Mouse (Mus musculus) thymus, adult 2 months (tissue): ENCODE data around the gene Fndc3b. TPM values are rescaled to one million over a fixed set of nuclear protein-coding genes. Genes with fewer than 3 reads are reported as not detected.

Source experiments
- DNase-seq: peaks from one replicate; pipeline ENCODE4 v3.0.0; 2021
- H3K27ac ChIP-seq: fragments of 200-500 bp; 2 replicates; pipeline ENCODE4 v1.5.1; 2012; ENCODE audit warnings: low read length, control low read depth; ENCODE audit not compliant: control insufficient read depth, insufficient read depth
- H3K27me3 ChIP-seq: fragments of 200-500 bp; 2 replicates; pipeline ENCODE4 v1.6.1; 2012; ENCODE audit warnings: mild to moderate bottlenecking, low read length, moderate library complexity, mixed read lengths; ENCODE audit not compliant: control insufficient read depth, insufficient read depth
- H3K36me3 ChIP-seq: fragments of 200-500 bp; 2 replicates; pipeline ENCODE4 v1.6.1; 2012; ENCODE audit warnings: mild to moderate bottlenecking, low read length, moderate library complexity; ENCODE audit not compliant: control insufficient read depth, insufficient read depth
- H3K4me1 ChIP-seq: fragments of 200-500 bp; replicated peaks from 2 replicates; pipeline ENCODE4 v1.6.1; 2012; ENCODE audit warnings: low read length; ENCODE audit not compliant: control insufficient read depth, insufficient read depth
- H3K4me3 ChIP-seq: fragments of 200-500 bp; 2 replicates; pipeline ENCODE4 v1.5.1; 2012; ENCODE audit warnings: mild to moderate bottlenecking, low read length, control low read depth, moderate library complexity; ENCODE audit not compliant: control insufficient read depth, insufficient read depth
- CTCF ChIP-seq: fragments of 200-500 bp; IDR thresholded peaks from 2 replicates; pipeline ENCODE4 v1.5.1; 2012; ENCODE audit warnings: mild to moderate bottlenecking, control low read depth, low read length, moderate library complexity, borderline replicate concordance; ENCODE audit not compliant: control insufficient read depth, poor library complexity, insufficient read depth; ENCODE audit errors: extremely low read depth
- POLR2A ChIP-seq: fragments of 200-500 bp; IDR thresholded peaks from 2 replicates; pipeline ENCODE4 v1.6.1; 2012; ENCODE audit warnings: mild to moderate bottlenecking, low read length, control low read depth, moderate library complexity; ENCODE audit not compliant: control insufficient read depth, poor library complexity, insufficient read depth; ENCODE audit errors: extremely low read depth
- WGBS: fragments of 180-500 bp; shearing (Covaris S2); methylation state at CpG from one replicate; pipeline ENCODE4 v1.1.7; 2018; 5-methylcytosine and 5-hydroxymethylcytosine counted together
- polyA plus RNA-seq: library from polyadenylated mRNA; depleted of rRNA; stranded (reverse); fragments of >200 nt; gene quantifications from 2 replicates; pipeline ENCODE4 v1.2.3, GENCODE M21; 2012

Gene Fndc3b
- polyA plus RNA-seq, 1 experiment = 4.7 TPM

- Histone ChIP-seq H3K4me1 (no peaks in the 10 kb centered on the region), H3K27me3 (no peaks in the 10 kb centered on the region), H3K27ac (no peak overlapping the region), H3K4me3 (no peak overlapping the region), H3K36me3 (no peaks in the 10 kb centered on the region)
- no peak for DNase-seq
- WGBS = 95% methylated on average over 11 of the region's 11 CpGs
- TF ChIP-seq CTCF = no peak
- TF ChIP-seq POLR2A = no peak
Observed at GRCm38 (mm10) chr3:27588604-27589003, 122.5 kb downstream of the Fndc3b start.

GRCm38 (mm10) chr3:27584607-27585605 lies 126.2 kb downstream of the Fndc3b start:
- 74% methylated on average over 11 of the region's 11 CpGs for WGBS
- Histone ChIP-seq H3K4me3 (no peak overlapping the region), H3K27ac (no peak overlapping the region), H3K4me1 (no peaks in the 10 kb centered on the region), H3K27me3 (no peaks in the 10 kb centered on the region), H3K36me3 (no peaks in the 10 kb centered on the region)
- no peak for DNase-seq
- TF ChIP-seq CTCF = no peak
- no peak for TF ChIP-seq POLR2A

GRCm38 (mm10) chr3:27581931-27582840 lies 128.9 kb downstream of the Fndc3b start:
- no peaks in the 10 kb centered on the region for H3K4me1 ChIP-seq
- H3K27ac ChIP-seq = no peak overlapping the region
- 92% methylated on average over 6 of the region's 6 CpGs for WGBS
- no peak for DNase-seq
- TF ChIP-seq POLR2A = no peak
- TF ChIP-seq CTCF = no peak
- no peak overlapping the region for H3K4me3 ChIP-seq
- no peaks in the 10 kb centered on the region for H3K27me3 ChIP-seq
- no peaks in the 10 kb centered on the region for H3K36me3 ChIP-seq

DNA sequence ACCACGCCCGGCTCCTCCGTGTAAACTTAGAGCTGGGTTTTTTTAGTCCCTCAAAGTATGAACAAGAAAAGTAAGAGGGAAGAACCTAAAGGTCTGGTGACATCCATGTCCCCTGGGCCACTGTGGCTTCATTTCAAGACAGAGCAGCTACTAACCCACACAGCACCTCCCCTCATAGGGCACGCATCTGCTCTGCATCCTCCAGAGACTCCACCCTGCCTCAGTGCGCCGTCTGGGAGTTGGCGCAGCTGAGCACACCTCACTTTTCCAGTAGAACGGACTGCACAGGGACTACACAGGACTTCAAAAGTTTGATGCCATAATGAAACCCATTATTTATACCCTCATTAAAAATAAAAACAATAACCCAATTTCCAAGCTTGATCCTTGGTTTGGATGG lies 130.2 kb downstream of the Fndc3b start:
- Histone ChIP-seq H3K4me1 (no peaks in the 10 kb centered on the region), H3K36me3 (no peaks in the 10 kb centered on the region), H3K27ac (no peak overlapping the region), H3K4me3 (no peak overlapping the region), H3K27me3 (no peaks in the 10 kb centered on the region)
- 96% methylated on average over 8 of the region's 8 CpGs for WGBS
- no peak for TF ChIP-seq CTCF
- no peak for TF ChIP-seq POLR2A
- DNase-seq = no peak

DNA sequence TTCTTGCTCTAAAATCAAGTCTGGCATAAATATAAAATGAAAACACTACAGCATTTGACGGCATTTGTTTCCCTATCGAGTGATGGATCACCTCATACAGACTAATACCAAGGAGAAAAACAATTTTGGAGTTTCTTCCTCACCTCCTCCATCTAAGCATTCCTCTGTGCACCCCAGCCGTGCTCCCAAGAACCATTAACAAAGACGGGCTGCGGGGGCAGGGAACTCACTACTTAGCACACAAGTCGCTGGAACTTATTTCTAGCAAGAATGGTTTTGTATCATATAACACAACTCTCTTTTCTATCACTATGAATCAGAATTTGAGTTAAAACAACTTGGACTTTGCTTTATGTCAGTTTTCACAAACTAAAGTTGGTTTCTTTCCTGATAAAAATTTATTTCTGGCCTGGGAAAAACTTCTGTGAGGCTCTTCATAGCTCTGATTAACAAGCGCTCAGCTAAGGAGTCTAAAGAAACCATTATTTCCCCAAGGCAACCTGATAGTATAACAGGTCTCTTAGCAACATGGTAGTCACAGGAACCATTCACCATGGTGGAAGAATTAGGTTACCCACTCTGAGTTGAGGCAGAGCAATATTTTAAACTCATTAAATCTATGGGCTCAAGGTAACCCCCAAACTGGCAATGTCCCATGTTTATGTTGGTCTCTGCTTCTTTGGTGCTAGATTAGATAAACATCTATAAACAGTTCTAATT lies 131.1 kb downstream of the Fndc3b start:
- WGBS = 95% methylated on average over 7 of the region's 7 CpGs
- no peak for TF ChIP-seq POLR2A
- no peak for TF ChIP-seq CTCF
- H3K36me3 ChIP-seq = no peaks in the 10 kb centered on the region
- H3K4me1 ChIP-seq = no peaks in the 10 kb centered on the region
- H3K4me3 ChIP-seq = no peak overlapping the region
- no peak overlapping the region for H3K27ac ChIP-seq
- DNase-seq = no peak
- no peaks in the 10 kb centered on the region for H3K27me3 ChIP-seq

GRCm38 (mm10) chr3:27579229-27579628 lies 131.9 kb downstream of the Fndc3b start:
- Histone ChIP-seq H3K27ac (no peak overlapping the region), H3K36me3 (no peaks in the 10 kb centered on the region), H3K4me3 (no peak overlapping the region), H3K27me3 (no peaks in the 10 kb centered on the region), H3K4me1 (no peaks in the 10 kb centered on the region)
- TF ChIP-seq POLR2A (no peak), CTCF (no peak)
- 72% methylated on average over 8 of the region's 8 CpGs for WGBS
- no peak for DNase-seq
